Mouse (Mus musculus) kidney, postnatal 25 days (tissue): ENCODE results near the gene Slc35g3.

ENCODE experiments used
- DNase-seq, 2 experiments: peaks; one replicate each; pipeline ENCODE4 v3.0.0; 2021; ENCODE audit warnings: mixed read lengths in 2 of 2

Slc35g3 gene

DNA sequence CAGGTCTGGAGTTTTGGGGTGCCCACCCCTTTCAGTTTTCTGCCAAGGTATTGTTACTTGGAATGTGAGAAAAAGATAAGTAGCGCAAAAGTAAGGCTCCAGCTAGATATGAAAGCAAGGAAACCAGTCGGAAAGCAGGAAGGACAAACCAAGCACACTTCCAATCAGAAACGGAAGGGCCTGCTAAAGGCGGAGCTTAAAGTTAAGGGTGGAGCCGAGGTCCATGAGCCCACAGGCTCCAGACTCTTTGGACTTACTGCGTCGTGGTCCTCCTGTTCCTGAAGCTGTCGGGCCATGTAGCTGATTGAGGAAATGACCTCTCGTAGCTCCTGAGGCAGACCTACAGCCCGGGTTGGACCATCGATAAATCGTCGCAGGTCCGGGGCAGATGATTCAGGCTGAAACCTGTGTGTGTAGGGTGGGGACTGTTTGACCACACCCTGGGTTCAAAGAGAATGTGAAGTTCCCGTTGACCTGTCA lies 23.1 kb upstream of the Slc35g3 start:
- peak; percentile 45 to 65 for DNase-seq

GRCm38 (mm10) chr11:69781828-69782227 lies 20.1 kb upstream of the Slc35g3 start:
- no peak for DNase-seq

DNA sequence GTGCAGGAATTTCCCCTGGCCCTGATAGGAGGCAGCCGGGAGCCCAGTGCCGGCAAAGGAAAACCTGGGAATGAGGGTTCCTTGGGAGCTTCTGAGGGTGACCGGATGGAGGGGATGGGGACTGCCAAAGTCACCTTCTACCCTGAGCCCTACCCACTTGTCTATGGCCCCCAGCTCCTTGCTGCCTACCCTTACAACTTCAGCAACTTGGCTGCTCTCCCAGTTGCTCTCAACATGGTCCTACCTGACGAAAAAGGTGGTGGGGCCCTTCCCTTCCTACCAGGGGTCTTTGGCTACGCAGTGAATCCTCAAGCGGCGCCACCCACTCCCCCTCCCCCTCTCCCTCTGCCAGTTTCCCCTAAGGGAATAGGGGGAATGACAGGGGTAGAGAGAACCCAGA lies 17.2 kb upstream of the Slc35g3 start:
- DNase-seq, result no peak

DNA sequence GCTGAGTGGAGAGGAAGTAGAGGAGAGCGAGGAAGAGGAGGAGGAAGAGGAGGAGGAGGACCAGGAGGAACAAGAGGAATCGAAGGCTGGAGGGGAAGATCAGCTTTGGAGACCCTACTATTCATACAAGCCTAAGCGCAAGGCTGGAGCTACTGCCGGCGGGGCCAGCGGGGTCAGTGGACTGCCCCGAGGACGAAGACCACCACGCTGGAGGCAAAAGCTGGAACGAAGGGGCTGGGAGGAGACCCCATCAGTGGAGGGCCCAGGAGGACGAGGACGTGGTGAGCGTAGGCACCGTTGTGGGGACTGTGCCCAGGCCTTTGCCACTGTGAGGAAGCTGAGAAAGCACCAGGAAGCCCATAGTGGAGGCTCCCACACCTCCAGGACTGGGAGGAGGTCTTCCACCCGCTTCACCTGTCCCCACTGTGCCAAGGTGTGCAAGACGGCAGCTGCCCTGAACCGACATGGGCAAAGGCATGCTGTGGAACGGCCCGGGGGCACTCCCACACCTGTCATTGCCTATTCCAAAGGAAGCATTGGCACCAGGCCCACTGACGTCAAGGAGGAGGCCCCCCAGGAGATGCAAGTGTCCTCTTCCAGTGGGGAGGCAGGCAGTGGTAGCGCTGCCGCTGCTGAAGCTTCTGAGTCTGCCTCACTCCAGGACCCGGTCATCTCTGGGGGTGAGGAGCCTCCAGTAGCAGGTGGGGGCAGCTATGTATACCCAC lies 16.7 kb upstream of the Slc35g3 start:
- DNase-seq, result no peak

- no peak for DNase-seq
Measured at GRCm38 (mm10) chr11:69777504-69778257, 15.9 kb upstream of the Slc35g3 start.

DNA sequence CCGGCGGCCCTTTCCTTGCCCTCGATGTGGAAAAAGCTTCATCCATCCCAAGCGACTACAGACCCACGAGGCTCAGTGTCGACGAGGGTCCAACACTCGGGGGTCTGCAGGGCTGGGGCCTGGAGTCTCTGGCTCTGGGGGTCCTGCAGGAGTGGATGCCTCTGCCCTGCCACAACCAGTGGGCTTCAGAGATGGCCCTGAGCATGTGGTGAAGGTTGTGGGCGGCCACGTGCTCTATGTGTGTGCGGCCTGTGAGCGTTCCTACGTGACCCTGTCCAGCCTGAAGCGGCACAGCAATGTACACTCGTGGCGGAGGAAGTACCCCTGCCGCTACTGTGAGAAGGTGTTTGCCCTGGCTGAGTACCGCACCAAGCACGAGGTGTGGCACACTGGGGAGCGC lies 14.7 kb upstream of the Slc35g3 start:
- no peak for DNase-seq

DNA sequence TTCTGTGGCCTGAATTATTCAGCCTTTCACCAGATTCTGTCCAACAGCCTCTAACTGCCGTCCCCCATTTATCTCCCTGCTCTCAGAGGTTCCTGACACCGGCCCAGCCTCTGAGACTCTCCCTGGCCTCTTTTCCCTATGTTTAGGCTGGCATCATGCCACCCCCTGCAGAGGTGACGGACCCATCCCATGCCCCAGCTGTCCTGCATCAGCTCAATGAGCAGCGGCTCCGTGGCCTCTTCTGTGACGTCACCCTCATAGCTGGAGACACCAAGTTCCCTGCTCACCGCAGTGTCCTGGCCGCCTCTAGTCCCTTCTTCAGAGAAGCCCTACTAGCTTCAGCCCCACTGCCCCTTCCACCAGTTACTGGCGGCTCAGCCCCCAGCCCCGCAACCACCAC lies 13.9 kb upstream of the Slc35g3 start:
- peak in 1 of 2 experiments; percentile 68 for DNase-seq

- DNase-seq, result no peak
Measured at GRCm38 (mm10) chr11:69774961-69775360, 13.2 kb upstream of the Slc35g3 start.

- peak in 1 of 2 experiments; percentile 57 for DNase-seq
Measured at GRCm38 (mm10) chr11:69767625-69767909, 5.8 kb upstream of the Slc35g3 start.

- peak in 1 of 2 experiments; percentile 52 for DNase-seq
Measured at GRCm38 (mm10) chr11:69766872-69767624, 5.3 kb upstream of the Slc35g3 start.

GRCm38 (mm10) chr11:69766126-69766609 lies 4.4 kb upstream of the Slc35g3 start:
- peak; percentile 69 to 86 for DNase-seq

GRCm38 (mm10) chr11:69765221-69766125 lies 3.7 kb upstream of the Slc35g3 start, which contains the start of gene Zbtb4:
Gene Zbtb4, plus strand, starts transcription at chr11:69765912.
- peak; percentile 52 to 69 for DNase-seq

DNA sequence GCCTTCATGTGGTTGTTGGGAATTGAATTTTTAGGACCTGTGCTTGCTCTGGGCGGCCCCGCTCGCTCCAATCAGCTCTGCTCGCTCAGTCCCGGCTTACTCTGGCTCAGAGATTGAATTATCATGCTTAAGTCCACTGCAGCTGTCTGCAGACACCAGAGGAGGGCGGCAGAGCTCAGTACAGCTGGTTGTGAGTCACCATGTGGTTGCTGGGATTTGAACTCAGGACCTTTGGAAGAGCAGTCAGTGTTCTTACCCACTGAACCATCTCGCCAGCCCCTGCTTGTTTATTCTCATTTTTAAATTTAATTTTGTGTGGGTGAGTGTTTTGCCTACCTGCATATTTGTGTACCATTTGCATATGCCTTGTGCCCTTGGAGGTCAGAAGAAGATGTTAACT lies 1.8 kb upstream of the Slc35g3 start:
- no peak for DNase-seq

DNA sequence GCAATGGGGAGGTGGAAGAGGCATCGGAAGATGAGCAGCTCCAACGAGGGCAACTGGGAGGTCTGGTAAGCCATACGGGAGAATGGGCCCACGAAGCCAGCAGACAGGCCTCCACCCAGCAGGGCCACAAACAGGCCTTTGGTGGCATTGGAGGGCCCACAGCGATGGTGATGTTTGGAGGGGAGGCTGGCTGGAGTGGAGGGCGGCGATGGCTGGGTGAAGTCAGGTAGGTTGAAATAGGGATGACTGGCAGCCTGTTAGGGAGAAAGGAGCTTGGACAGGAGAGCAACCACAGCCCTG lies 917 bp downstream of the Slc35g3 start:
- no peak for DNase-seq

- no peak for DNase-seq
Measured at GRCm38 (mm10) chr11:69760160-69760900, 1.4 kb downstream of the Slc35g3 start.

DNA sequence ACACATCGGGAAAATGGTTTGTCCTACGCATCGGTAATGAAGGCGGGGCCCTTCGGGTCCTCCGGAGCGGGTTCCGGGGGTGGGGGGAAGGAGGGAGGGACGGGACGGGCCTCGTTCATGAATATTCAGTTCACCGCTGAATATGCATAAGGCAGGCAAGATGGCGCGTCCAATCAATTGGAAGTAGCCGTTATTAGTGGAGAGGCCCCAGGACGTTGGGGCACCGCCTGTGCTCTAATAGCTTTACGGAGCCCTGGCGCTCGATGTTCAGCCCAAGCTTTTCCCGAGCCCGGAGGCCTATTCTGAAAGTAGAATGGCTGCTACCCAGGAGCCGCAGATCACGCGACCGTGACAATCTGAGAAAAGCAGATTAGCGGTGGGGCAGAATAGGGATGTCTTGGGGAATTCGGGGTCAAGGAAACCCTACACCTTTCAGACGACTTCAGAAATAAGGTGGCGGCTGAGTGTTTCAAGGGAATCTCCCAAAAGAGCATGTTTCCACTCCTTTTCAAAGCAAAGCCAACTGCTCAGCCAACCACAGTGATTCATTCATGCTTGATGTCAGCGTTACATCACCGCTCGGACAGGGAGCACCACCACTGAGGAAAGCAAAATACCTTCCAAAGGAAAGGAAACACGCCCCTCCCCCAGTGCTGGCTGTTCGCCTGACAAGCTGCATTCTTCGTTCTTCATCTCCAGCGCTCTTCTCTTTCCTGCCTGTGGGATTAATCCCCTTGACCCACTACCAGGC lies 2.6 kb downstream of the Slc35g3 start:
- DNase-seq, result peak; percentile 92 to 96

DNA sequence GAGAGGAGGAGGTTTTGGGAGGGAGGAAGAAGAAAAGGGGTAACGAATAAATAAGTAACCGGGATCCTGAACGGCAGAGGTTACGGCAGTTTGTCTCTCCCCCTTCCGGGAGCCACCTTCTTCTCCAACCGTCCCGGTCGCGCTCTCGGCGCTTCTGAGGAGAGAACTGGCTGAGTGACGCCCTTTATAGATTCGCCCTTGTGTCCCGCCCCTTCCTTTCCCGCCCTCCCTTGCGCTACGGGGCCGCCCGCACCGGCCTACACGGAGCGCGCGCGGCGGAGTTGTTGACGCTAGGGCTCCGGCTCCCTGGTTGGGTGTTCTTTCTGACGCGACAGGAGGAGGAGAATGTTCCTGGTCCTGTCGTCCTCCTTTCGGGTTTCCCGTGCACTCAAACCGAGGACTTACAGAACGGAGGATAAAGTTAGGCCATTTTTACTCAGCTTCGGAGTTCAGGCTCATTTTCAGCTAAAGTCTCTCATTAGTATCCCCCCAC lies 3.2 kb downstream of the Slc35g3 start, which contains the start of gene Polr2a:
Gene Polr2a, minus strand, starts transcription at position 160 of the 493 bp plus-strand sequence.
- peak; percentile 96 to 98 for DNase-seq

- DNase-seq, result peak; percentile 97 to 98
Measured at GRCm38 (mm10) chr11:69758090-69758456, 3.7 kb downstream of the Slc35g3 start.

DNA sequence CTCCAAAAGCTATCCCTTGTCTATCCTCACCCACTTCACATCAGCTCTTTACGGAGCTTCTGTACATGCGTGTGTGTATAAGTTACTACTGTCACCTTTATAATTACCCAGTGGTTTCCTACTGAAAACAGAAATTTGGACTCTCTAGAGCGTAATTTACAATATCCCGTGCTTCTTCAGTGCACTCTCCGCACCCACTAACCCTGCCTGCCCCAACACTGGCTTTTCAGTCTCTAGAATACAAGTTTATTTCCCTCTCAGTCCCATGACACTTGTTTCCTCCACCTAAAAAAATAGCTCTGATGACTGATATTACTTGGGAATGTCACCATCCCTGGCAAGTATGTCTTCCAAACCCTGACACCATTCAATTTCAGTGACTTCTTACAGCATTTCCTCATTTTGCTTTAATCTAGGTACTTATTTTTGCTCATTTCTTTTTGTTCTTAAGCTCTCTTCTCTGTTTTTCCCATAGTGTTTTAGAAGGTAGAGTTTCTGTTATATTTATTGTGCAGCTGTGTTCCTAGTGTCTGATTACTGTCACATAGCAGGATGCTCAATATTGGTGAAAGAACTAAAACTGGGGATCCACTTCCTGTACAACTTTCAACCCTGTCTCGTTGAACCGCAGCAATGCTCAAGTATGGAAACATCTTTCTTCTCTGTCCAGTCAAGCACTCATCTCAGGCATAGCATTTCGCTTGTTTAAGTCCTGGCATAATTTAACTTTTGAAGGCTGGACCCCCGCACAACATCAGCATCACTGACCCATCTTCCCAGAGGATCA lies 4.3 kb downstream of the Slc35g3 start:
- no peak for DNase-seq

DNA sequence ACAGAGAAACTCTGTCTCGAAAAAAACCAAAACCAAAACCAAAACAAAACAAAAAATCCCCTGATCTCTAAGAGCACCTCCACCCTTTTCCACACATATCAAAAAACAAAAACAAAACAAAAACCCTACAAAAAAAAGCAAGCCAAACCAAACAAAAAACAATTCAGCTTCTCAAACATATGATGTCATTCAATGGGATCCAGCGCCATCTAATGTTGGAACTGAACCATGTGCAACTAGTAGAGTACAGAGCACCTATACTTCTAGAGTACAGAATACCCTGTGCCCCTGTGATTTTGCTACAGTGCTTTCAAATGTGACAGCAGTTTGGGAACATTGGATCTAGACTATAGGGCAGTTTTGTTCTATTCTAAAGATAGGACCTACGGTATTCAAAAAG lies 7.1 kb downstream of the Slc35g3 start:
- DNase-seq, result peak in 1 of 2 experiments; percentile 50
